Mouse (Mus musculus) forebrain, embryonic 14.5 days (tissue): Measurements from ENCODE around the gene Cstf2. TPM values are rescaled to one million over a fixed set of nuclear protein-coding genes. Genes with fewer than 3 reads are reported as not detected.

Experiments used
- ATAC-seq: fragments of 200-750 bp; cut with Nextera tagmentation; 2 replicates; pipeline ENCODE4 v1.8.0; 2017; ENCODE audit warnings: mild to moderate bottlenecking, moderate library complexity
- DNase-seq: peaks from one replicate; pipeline ENCODE4 v3.0.0-alpha.2; 2015; ENCODE audit warnings: low spot score
- H3K27ac ChIP-seq: fragments of 300-500 bp; sonication (generic); 2 replicates; pipeline ENCODE4 v1.5.1; 2014; ENCODE audit warnings: low read depth, mild to moderate bottlenecking, control low read depth, low read length, moderate library complexity
- H3K27me3 ChIP-seq: fragments of 300-500 bp; sonication (generic); replicated peaks from 2 replicates; pipeline ENCODE4 v1.6.1; 2014; ENCODE audit warnings: low read length, control low read depth, mixed read lengths; ENCODE audit not compliant: control insufficient read depth, insufficient read depth
- H3K36me3 ChIP-seq: fragments of 300-500 bp; sonication (generic); 2 replicates; pipeline ENCODE4 v1.6.1; 2014; ENCODE audit warnings: low read length, control low read depth; ENCODE audit not compliant: control insufficient read depth, insufficient read depth
- H3K4me1 ChIP-seq: fragments of 300-500 bp; sonication (generic); 2 replicates; pipeline ENCODE4 v1.6.1; 2014; ENCODE audit warnings: antibody characterized with exemption, low read length, control low read depth; ENCODE audit not compliant: control insufficient read depth, insufficient read depth
- H3K4me2 ChIP-seq: fragments of 300-500 bp; sonication (generic); 2 replicates; pipeline ENCODE4 v1.6.1; 2014; ENCODE audit warnings: mild to moderate bottlenecking, control low read depth, low read length
- H3K4me3 ChIP-seq: fragments of 300-500 bp; sonication (generic); 2 replicates; pipeline ENCODE4 v1.5.1; 2014; ENCODE audit warnings: low read depth, low read length, control low read depth
- H3K9ac ChIP-seq: fragments of 300-500 bp; sonication (generic); 2 replicates; pipeline ENCODE4 v1.6.1; 2014; ENCODE audit warnings: mild to moderate bottlenecking, low read length, control low read depth, moderate library complexity
- H3K9me3 ChIP-seq: fragments of 300-500 bp; sonication (generic); replicated peaks from 2 replicates; pipeline ENCODE4 v1.6.1; 2016; ENCODE audit warnings: low read length, control low read depth, mixed read lengths; ENCODE audit not compliant: control insufficient read depth
- WGBS: fragments of 180-500 bp; shearing (Covaris S2); extraction: QIAGEN DNeasy Blood & Tissue Kit; methylation state at CpG from one replicate; pipeline ENCODE4 v1.1.7; 2014; 5-methylcytosine and 5-hydroxymethylcytosine counted together
- microRNA-seq: library from miRNA; unstranded; fragments of <30 nt; microRNA quantifications from one replicate; pipeline ENCODE4, GENCODE M21; 2016
- polyA plus RNA-seq: library from polyadenylated mRNA; unstranded; fragments of >200 nt; fragmentation: Nextera tagmentation; extraction: Ambion mirVana; gene quantifications from 2 replicates; pipeline ENCODE4 v1.2.1, GENCODE M21; 2014

Cstf2 gene
- polyA plus RNA-seq, 1 experiment from 2014 or later = 62.5 TPM

- ATAC-seq (no peak), DNase-seq (no peak)
- Histone ChIP-seq H3K4me1 (no peaks in the 10 kb centered on the region), H3K27ac (no peak overlapping the region), H3K36me3 (no peaks in the 10 kb centered on the region), H3K4me3 (no peak overlapping the region), H3K9me3 (no peaks in the 10 kb centered on the region), H3K9ac (no peak overlapping the region), H3K4me2 (no peak overlapping the region), H3K27me3 (no peaks in the 10 kb centered on the region)
- 71% methylated on average over 2 of the region's 2 CpGs for WGBS
These were observed 43.7 kb downstream of the Cstf2 start for GRCm38 (mm10) chrX:134102641-134103040.

DNA sequence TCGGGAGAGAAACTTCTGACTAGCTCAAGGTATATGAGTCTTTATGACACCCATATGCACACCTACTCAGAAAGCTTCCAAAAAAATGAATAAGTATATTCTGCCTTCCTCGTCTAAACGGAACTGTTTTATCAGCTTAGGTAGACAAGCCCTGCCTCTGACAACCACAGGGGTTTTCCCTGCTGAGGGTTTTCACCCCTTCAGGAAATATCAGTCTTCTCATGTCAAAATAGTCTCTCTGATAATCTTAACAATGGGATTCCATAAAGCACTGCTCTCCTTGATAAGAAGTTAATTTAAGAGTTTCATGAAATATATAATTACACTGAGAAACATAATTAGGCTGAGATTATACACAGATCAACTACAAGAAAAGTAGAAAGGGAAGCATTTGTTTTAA, 52.8 kb downstream of the Cstf2 start:
- Histone ChIP-seq H3K27ac (no peak overlapping the region), H3K4me1 (no peaks in the 10 kb centered on the region), H3K4me3 (no peak overlapping the region), H3K27me3 (no peaks in the 10 kb centered on the region), H3K36me3 (no peaks in the 10 kb centered on the region), H3K4me2 (no peak overlapping the region), H3K9ac (no peak overlapping the region), H3K9me3 (no peaks in the 10 kb centered on the region)
- ATAC-seq (no peak), DNase-seq (no peak)
- WGBS = 82% methylated on average over 3 of the region's 3 CpGs

- Histone ChIP-seq H3K4me2 (no peak overlapping the region), H3K4me3 (no peak overlapping the region), H3K36me3 (no peaks in the 10 kb centered on the region), H3K9me3 (no peaks in the 10 kb centered on the region), H3K27ac (no peak overlapping the region), H3K4me1 (no peaks in the 10 kb centered on the region), H3K27me3 (no peaks in the 10 kb centered on the region), H3K9ac (no peak overlapping the region)
- DNase-seq (no peak), ATAC-seq (no peak)
- 73% methylated on average over 3 of the region's 3 CpGs for WGBS
These were observed 57.4 kb downstream of the Cstf2 start for GRCm38 (mm10) chrX:134116417-134116816.

- Histone ChIP-seq H3K9ac (no peak overlapping the region), H3K27me3 (no peaks in the 10 kb centered on the region), H3K4me2 (no peak overlapping the region), H3K27ac (no peak overlapping the region), H3K4me1 (no peaks in the 10 kb centered on the region), H3K4me3 (no peak overlapping the region), H3K36me3 (no peaks in the 10 kb centered on the region), H3K9me3 (no peaks in the 10 kb centered on the region)
- DNase-seq (no peak), ATAC-seq (no peak)
- 83% methylated on average over 3 of the region's 3 CpGs for WGBS
These were observed 69.6 kb downstream of the Cstf2 start for GRCm38 (mm10) chrX:134128549-134128948.

GRCm38 (mm10) chrX:134132295-134132694, 73.3 kb downstream of the Cstf2 start:
- H3K9me3 ChIP-seq = no peaks in the 10 kb centered on the region
- H3K4me1 ChIP-seq = no peaks in the 10 kb centered on the region
- H3K4me2 ChIP-seq = no peak overlapping the region
- WGBS = 34% methylated on average over 5 of the region's 5 CpGs
- H3K36me3 ChIP-seq = no peaks in the 10 kb centered on the region
- H3K27me3 ChIP-seq = no peaks in the 10 kb centered on the region
- ATAC-seq (no peak; the same call in 1 of the 2 replicates), DNase-seq (peak; percentile 58)
- no peak overlapping the region for H3K9ac ChIP-seq
- H3K4me3 ChIP-seq = no peak overlapping the region
- no peak overlapping the region for H3K27ac ChIP-seq

DNA sequence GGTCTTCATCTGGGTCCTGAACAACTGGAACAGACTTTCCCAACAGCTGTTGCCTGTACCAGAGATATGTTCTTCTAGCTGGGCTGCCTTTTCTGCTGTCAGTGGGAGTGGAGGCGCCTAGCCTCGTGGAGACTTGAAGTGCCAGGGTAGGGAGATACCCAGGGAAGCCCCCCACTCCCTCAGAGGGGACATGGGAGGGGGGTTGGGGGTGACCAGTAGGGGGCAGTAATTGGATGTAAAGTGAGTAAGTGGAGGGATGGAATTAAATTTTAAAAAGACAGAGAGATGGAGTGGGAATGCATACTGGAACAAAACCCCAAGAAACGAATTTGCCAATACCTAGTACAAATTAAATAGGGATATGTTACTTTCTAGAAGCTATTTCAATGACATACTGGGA, 74.8 kb downstream of the Cstf2 start:
- Histone ChIP-seq H3K27ac (no peak overlapping the region), H3K4me3 (no peak overlapping the region), H3K9ac (no peak overlapping the region), H3K9me3 (no peaks in the 10 kb centered on the region), H3K4me1 (no peaks in the 10 kb centered on the region), H3K36me3 (no peaks in the 10 kb centered on the region), H3K27me3 (no peaks in the 10 kb centered on the region), H3K4me2 (no peak overlapping the region)
- ATAC-seq (no peak), DNase-seq (no peak)
- 41% methylated on average over 3 of the region's 3 CpGs for WGBS

Small RNA genes lying within 50 kb of the gene (microRNA-seq; reads per million reads assigned to microRNA genes)
- gene Mir3112 = 0.53 reads per million

Other genes with a start within 250 kb of the Cstf2 start
- gene Tnmd, start 208.2 kb upstream of the Cstf2 start, polyA plus RNA-seq = 0.20 and 0.32 TPM in 2 replicates
- gene Tspan6, start 160.8 kb upstream of the Cstf2 start, polyA plus RNA-seq = 277 and 284 TPM in 2 replicates
- 0.91 TPM in 2 replicates for gene Srpx2, start 150.8 kb upstream of the Cstf2 start, polyA plus RNA-seq
- 0.53 and 0.58 TPM in 2 replicates for gene Sytl4, start 77.4 kb upstream of the Cstf2 start, polyA plus RNA-seq
- 0.28 and 0.46 TPM in 2 replicates for gene Xkrx, start 102.9 kb downstream of the Cstf2 start, polyA plus RNA-seq
- not detected in 2 replicates for gene Arl13a, start 128.3 kb downstream of the Cstf2 start, polyA plus RNA-seq
- not detected in 2 replicates for gene Nox1, start 162.8 kb downstream of the Cstf2 start, polyA plus RNA-seq
- gene Trmt2b, start 217.8 kb downstream of the Cstf2 start, polyA plus RNA-seq = 8.7 and 9.3 TPM in 2 replicates
- 78.0 and 95.9 TPM in 2 replicates for gene Tmem35a, start 236.0 kb downstream of the Cstf2 start, polyA plus RNA-seq
- gene Cenpi, start 248.9 kb downstream of the Cstf2 start, polyA plus RNA-seq = 17.4 and 18.9 TPM in 2 replicates